ENCODE assay signal across 9 mouse cellular contexts in genomic region chr6:17169971-17170781, GRCm38 (mm10).
A peak's percentile ranks its signal among the peaks of the same experiment; 100 is the strongest.
DNase-seq lines count a peak whose midpoint lies in the region; ATAC-seq and TF ChIP-seq lines count a peak whose summit lies in the region.
"Had no signal": no experiment of that assay in that cellular context is flagged by ENCODE, and none has a peak within 500 bp of the region (broad histone marks: within the 10 kb centered on the region; RNA-seq: fewer than 3 reads in every experiment).

No protein-coding gene starts in this region.

- peak overlapping the region; percentile 42 for H3K27ac ChIP-seq in intestine, embryonic 15.5 days
- peak overlapping the region; percentile 72 for H3K27ac ChIP-seq in lung, embryonic 14.5 days (ENCODE audit: low read depth)
- no peak overlapping the region for H3K27ac ChIP-seq in liver, embryonic 12.5 days

- ATAC-seq in intestine, embryonic 15.5 days, result peak; percentile 78
- peak; percentile 86 for ATAC-seq in lung, embryonic 14.5 days (ENCODE audit: insufficient read depth)
- ATAC-seq in liver, embryonic 12.5 days, result no peak

- DNase-seq in adrenal gland, postnatal 14 days, result peak; percentile 32
- DNase-seq in embryo, embryonic 11 days, result peak; percentile 39
- peak; percentile 99 for DNase-seq in heart, adult 11 months
- peak; percentile 95 for DNase-seq in lung, embryonic 14.5 days
- peak; percentile 28 for DNase-seq in ovary, postnatal 14 days (ENCODE audit: low spot score)
- no peak for DNase-seq in thymus, postnatal 14 days

- no peaks in the 10 kb centered on the region for H3K27me3 ChIP-seq in intestine, embryonic 15.5 days (replicated peaks)
- no peaks in the 10 kb centered on the region for H3K27me3 ChIP-seq in lung, embryonic 14.5 days (ENCODE audit: insufficient read depth, low read length)
- no peaks in the 10 kb centered on the region for H3K27me3 ChIP-seq in liver, embryonic 12.5 days (replicated peaks)
- H3K27me3 ChIP-seq: limb, embryonic 12.5 days had no signal

- 0 out of 2 replicates have a peak, but pooled peaks have one; percentile 6 for TF ChIP-seq CTCF in lung, embryonic 14.5 days (IDR thresholded peaks at IDR 0.05; ENCODE audit: low read depth)

- H3K4me1 ChIP-seq in intestine, embryonic 15.5 days (replicated peaks), result peaks cover 10% of the 10 kb centered on the region
- H3K4me1 ChIP-seq in lung, embryonic 14.5 days (ENCODE audit: insufficient read depth), result peaks cover 29% of the 10 kb centered on the region
- H3K4me1 ChIP-seq in liver, embryonic 12.5 days, result no peaks in the 10 kb centered on the region

- 47% methylated on average over 18 of the region's 18 CpGs for WGBS in intestine, embryonic 15.5 days
- WGBS in lung, embryonic 14.5 days, result 29% methylated on average over 18 of the region's 18 CpGs
- 70% methylated on average over 18 of the region's 18 CpGs for WGBS in liver, embryonic 12.5 days (ENCODE audit: insufficient replicate concordance)

- H3K36me3 ChIP-seq in intestine, embryonic 15.5 days, result no peaks in the 10 kb centered on the region
- H3K36me3 ChIP-seq in lung, embryonic 14.5 days (ENCODE audit: insufficient read depth), result no peaks in the 10 kb centered on the region
- no peaks in the 10 kb centered on the region for H3K36me3 ChIP-seq in liver, embryonic 12.5 days
- H3K36me3 ChIP-seq: limb, embryonic 12.5 days had no signal

- no peak overlapping the region for H3K9ac ChIP-seq in intestine, embryonic 15.5 days
- no peak overlapping the region for H3K9ac ChIP-seq in lung, embryonic 14.5 days
- H3K9ac ChIP-seq in liver, embryonic 12.5 days, result no peak overlapping the region
- H3K9ac ChIP-seq: limb, embryonic 12.5 days had no signal

- no peak overlapping the region for H3K4me3 ChIP-seq in intestine, embryonic 15.5 days (replicated peaks)
- no peak overlapping the region for H3K4me3 ChIP-seq in lung, embryonic 14.5 days (ENCODE audit: low read depth, low read length)
- no peak overlapping the region for H3K4me3 ChIP-seq in liver, embryonic 12.5 days
- H3K4me3 ChIP-seq: limb, embryonic 12.5 days had no signal

- peak overlapping the region; percentile 9; the same call in 1 of the 2 replicates for H3K4me2 ChIP-seq in intestine, embryonic 15.5 days (replicated peaks)
- H3K4me2 ChIP-seq in lung, embryonic 14.5 days, result peak overlapping the region; percentile 46
- H3K4me2 ChIP-seq in liver, embryonic 12.5 days, result no peak overlapping the region

- H3K9me3 ChIP-seq in intestine, embryonic 15.5 days, result no peaks in the 10 kb centered on the region
- H3K9me3 ChIP-seq in lung, embryonic 14.5 days (ENCODE audit: low read depth, low read length), result no peaks in the 10 kb centered on the region
- no peaks in the 10 kb centered on the region for H3K9me3 ChIP-seq in liver, embryonic 12.5 days (replicated peaks)
- H3K9me3 ChIP-seq: limb, embryonic 12.5 days had no signal
